Mouse (Mus musculus) frontal cortex, postnatal 14 days (tissue): ENCODE data around the gene Gm43302.
"Not testable (repeated sequence)": the region's sequence is repeated elsewhere in the genome, so short reads cannot be mapped to it uniquely, and the experiment has no call there.

ENCODE experiments used
- DNase-seq, 2 experiments: peaks; one replicate each; pipeline ENCODE4 v3.0.0; 2022; ENCODE audit warnings: low spot score in 2 of 2

Gene Gm43302

DNA sequence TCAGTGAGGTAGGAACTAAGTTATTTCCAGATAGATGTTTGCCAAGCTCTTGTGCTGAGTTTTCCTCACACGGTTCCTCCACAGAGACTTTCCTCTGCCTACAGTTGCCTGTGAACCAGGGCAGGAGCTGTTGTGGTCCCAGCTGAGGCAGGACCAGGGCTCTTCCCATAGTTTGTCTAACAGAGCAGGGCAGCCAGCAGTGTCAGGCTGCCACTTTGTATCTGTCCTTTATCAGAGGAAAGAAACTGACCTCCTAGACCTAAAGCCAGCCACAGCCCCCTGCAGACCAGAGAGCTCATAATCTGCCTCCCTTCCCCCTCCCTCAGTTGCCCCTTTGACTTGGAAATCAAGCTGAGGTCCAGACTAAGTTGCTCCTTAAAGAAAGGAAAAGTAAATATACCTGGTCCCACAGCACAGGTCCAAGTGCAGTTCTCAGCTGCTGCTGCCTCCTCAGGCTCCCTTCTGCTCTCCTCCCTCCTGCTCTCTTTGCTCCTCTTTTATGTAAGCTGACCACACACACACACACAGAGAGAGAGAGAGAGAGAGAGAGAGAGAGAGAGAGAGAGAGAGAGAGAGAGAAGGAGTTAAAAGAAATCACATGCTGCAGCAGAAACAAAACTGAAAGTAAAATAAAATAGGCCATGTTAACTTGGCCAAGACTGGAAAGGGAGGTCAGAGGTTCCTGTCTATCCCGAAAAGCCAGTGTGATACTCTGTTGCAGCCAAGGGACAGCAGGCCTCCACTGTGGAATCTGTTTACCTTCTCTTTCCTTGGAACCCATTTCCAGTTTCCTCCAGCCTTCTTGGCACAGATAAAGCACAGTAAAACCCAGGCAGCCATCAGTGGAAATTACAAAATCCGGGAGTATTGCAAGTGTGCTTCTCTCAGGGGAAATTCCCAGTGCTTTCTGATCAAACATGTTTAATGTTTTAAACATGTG, at the start of gene Gm43302, which contains the start of gene Gbp6:
Gene Gm43302, minus strand, starts transcription at position 470 of the 940 bp plus-strand sequence.
Gene Gbp6, minus strand, starts transcription at position 473 of the 940 bp plus-strand sequence.
- not testable (repeated sequence) for DNase-seq

DNA sequence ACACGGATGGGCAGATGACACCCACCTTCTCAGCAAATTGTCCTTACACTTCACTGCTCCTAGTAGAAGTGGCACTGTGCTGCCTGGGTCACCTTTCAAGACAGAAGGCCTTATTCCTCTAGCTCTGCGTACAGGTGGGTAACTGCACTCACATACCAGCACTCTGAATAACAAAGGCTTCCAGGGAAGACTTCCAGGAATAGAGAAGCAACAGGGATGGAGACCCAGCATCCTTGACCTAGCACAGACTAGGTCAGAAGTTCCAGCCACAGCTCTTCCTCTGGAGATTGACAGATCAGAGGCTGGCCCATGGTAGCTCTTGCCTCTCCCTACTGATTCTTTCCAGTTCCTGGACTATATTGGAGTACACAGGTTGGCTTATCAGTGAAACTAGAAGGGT, 47.8 kb upstream of the Gm43302 start:
- DNase-seq: no peak

DNA sequence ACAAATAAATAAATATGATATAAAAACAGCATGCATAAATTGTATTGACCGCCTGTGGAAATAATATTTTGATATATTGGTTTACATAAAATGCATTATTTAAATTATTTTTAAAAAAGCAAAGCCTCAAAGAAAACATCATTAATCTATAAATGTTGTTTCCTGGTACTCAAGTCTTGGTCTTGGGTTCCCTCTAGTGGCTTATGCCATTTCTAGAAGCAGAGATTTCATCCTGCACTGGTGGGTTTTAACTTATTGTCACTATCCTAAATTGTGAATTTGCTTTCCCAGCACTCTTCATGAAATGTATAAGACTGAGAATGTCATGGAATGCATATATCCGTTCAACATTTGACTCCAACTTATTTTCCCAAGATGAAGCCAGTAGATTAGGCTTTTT, 29.0 kb upstream of the Gm43302 start:
- DNase-seq: no peak

DNA sequence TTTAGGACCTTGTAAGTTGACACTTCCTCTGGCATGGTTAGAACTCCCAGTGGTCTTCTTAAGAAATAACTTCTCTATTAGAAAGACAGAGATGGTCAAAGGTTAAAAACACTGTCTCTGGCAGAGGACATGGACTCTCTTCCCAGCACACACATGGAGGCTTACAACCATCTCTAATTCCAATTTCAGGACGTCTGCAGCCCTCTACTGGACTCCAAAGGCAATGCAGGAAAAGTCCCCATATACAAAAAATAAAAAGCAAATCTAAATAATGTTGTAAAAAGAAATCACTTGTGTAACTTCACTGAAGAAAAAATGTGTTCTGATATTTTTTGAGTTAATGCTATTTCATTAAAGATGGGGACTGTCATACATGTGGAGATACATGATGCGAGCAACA, 17.4 kb upstream of the Gm43302 start:
- DNase-seq: no peak

DNA sequence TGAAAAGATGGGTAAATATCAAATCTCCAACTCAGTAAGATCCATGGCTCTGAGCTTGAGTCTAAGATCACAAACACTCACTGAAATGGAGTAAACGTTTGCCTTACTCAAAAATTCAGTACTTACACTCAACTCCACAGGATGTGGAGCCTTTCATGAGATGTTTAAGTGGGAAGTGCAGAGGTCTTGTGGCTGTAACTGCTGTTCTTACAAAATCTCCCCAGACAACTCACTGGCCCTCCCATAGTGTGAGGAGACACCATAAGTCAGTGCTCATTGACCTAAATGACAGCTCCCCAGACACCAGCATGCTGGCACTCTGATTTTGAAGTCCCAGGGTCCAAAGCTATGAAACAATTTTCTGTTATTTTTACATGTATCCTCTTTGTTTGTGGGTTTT, 15.7 kb upstream of the Gm43302 start:
- DNase-seq: not testable (repeated sequence)

DNA sequence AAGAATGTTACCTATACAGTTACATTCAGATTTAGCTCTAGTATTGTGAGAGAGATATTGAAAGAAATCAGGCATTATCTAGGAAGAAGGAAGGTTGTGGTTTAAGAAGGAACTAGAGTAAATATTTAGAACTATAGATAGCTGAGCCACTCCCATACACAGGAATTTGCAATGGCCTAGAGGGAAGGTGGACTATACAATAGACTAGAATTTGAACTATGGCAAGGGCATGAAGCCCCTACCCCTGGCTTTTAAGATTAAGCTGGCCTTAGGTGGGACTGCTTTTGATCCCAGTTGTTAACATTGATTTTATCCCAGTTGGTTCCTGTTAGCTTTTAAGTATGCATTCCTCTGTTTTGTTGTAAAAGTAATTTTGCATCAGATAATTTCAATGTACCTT, 13.5 kb upstream of the Gm43302 start:
- DNase-seq: not testable (repeated sequence)

DNA sequence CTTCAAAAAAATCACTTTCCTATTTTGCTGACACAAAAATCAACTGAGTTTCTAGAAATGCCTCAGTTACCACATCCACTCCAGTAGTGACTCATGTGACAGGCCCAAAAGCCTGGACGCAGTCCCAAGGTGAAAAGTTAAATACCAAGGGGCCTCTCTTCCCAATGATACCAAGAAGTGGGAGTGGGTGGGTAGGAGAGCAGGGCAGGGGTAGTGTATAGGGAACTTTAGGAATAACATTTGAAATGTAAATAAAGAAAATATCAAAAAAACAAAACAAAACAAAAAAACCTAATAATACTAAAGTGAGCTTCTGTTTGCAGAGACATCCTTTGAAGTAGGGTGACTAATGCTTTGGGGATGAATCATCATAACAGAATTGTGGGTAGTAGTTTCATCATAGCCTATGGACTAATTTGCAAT, 12.7 kb upstream of the Gm43302 start:
- DNase-seq: no peak

DNA sequence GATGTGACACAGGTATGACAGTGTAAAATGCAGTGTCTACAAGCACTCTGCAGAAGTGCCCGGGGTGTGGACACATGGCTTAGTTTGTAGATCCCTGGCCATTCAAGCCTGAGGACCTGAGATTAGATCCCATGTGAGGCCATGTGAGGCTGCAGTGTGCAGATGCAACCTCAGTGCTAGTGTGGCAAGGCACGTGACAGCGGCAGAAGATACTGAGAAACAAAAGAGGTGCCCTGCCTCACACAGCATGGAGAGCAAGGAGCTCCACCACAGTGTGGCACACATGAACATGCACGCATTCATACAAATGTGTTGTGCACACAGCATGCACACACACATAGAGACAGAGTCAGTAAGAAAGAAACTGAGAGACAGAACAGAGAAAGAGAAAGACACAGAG, 12.2 kb upstream of the Gm43302 start:
- not testable (repeated sequence) for DNase-seq

DNA sequence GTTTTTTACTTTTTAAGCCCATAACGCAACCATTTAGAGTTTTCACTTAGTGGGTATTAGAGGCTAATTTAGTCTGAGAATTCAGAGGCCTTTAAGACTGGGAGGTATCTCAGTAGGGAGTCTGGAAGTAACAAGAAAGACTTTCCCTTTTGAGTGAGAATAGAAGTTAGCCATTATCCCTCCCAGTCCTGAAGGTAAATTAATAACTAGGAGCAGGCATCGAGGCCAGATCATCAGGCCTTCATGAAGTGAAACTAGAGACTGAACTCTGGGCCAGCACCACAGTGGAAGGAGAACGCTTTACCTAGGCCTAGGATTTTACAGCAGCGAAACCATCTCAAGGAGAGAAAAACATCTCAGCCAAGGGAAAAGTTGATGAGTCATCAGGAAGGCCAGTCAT, 8.5 kb upstream of the Gm43302 start:
- DNase-seq: no peak

DNA sequence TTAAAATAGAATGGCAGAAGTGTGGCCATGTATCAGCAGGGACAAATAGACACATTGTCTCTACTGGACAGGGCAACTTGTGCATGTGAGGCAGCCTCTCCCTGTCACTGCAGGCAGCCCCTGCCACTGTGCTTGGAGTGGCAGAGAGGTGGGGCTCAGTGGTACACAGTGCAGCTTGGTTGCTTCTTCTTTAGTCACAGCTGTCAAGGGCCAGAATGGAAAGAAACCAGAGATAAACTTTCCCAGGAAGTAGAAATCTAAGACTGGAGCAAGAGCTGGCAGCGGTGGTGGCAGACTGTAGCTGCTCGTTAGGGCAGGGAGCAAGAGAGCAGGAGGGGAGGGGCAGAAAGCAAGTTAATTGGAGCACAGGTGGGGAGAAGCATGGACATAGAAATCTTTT, 8.0 kb upstream of the Gm43302 start:
- DNase-seq: no peak

DNA sequence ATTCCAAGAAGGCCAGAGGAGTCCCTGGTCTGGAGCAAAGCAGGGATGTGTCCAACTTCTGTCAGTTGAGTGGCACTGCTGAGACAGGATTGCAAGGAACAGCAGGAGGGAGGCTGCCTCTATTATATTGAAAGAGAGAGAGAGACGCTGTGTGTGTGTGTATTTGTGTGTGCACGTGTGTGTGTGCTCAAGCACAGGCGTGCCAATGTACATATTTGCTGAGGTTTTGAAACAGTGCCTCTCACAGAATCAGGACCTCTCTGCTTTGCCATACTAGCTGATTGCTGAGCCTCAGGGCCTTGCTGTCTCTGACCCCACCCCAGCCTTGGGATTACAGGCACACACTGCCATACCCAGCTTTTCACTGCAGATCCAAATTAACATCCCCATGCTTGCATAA, 2.3 kb upstream of the Gm43302 start:
- no peak for DNase-seq

DNA sequence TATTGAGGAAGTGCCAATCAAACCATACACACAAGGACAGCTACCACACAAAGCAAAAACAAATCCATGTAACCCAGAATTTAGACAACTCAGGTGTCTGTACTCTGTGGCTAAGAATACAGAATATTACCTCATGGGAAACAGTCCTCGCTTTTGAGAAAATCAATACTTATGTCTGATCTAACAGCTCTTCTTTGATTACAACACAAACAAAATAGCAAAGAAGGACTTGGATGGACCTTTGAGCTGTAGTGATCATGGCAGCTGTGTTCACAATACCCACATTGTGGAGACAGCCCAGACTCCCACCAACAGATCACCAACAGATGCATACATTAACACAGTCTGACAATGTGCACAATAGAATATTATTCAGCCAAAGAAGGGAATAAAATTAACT, 1.0 kb downstream of the Gm43302 start:
- DNase-seq: no peak

DNA sequence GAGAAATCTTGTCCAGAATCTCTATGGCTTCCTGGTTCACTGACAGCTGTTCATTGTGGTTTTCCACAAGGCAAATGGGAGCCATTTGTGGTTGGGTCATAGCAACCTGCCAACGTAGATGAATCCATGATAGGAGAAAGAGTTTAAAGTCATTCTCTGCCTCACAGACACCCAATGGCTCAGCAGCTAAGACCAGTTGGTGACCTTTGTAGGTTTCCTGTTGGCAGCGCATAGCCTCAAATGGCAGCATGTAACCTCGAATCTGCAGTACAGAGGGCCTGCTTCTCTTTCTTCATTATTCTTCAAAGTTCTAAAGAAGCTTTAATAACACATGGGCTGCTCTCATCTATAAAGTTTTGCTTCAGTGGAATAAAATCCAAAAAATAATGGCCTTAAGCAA, 2.6 kb downstream of the Gm43302 start:
- DNase-seq: not testable (repeated sequence)

DNA sequence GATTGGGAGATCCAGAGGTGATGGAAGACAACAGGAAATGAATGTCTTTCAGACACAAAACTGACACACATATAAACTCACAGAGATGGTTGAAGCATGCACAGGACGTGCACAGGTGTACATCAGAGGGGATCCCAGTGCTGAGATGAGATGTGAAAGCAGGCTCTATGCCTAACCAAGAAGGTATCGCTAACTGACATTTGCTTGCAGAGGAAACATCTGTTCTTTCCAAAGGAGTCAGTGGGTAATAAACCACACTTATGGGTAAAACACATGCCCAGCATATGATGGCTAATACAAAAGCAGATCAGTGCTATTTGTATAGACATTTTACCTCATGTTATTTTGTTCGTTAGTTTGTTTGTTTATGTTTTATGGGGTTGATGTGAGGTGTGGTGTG, 32.8 kb downstream of the Gm43302 start:
- not testable (repeated sequence) for DNase-seq

DNA sequence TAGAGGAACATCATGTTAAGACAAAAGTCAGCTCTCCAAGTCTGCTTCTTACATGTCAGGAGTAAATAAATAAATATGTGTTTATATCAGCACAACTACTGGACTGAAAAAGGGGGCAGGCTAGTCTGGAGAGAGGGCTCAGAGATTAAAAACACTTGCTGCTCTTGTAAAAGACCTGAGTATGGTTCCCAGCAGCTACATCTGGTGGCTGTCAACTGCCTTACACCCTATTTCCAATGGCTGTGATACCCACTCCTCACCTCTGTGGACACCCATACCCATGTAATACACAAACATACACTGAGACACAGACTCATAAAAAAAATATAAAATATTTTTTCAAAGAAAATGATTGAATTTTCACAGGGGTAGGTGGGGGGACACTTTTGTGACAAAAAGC, 41.0 kb downstream of the Gm43302 start:
- DNase-seq: no peak

DNA sequence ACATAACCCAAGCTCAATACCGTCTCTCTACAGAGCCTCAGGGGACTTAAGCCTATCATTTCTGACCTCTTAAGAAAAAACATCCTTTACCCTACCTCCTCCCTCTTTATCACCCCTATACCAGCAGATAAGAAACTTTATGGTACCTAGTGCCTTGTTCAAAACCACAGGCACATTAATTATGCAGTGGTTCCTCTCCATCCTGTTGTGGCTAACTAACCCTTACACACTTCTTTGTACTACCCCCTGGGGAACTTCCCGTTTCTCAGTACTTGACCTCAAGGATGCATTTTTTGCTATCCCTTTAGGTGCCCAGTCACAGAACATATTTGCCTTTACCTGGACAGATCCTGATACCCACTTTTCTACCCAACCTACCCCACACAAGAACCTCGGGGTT, 48.8 kb downstream of the Gm43302 start:
- not testable (repeated sequence) for DNase-seq

DNA sequence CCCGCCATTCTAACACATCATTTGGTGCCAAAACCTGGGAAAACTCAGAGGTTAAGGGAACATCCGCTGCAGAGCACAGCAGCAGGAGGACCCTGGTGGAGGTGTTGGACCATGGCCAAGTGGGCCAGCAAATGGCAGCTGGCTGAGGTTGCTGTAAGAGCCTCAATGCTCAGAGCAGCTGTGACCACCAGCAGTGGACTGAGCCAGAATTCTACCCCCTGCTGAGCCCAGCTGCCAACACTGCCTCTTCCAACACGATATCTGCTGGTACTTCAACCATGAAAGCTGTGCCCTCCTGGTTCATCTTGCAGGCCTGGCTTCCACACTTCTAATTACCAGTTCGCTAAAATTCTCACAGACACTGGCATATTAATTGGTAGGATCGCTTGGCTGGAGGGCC, 52.5 kb downstream of the Gm43302 start:
- not testable (repeated sequence) for DNase-seq

DNA sequence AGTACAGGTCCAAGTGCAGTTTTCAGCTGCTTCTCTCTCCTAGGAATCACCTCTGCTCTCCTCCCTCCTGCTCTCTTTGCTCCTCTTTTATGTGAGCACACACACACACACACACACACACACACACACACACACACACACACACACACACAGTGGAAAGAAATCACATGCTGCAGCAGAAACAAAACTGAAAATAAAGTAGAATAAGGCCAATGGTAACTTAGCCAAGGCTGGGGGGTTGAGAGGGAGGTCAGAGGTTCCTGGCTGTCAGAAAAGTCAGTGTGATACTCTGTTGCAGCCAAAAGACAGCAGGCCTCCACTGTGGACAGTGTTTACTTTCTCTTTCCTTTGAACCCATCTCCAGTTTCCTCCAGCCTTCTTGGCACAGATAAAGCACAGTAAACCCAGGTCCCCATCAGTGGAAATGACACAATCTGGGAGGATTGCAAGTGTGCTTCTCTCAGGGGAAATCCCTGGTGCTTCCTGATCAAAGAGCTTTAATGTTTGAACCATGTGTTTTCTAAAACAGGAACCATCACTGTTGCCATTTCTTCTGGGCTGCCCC, 53.9 kb downstream of the Gm43302 start, which contains the start of gene Gbp10:
Gene Gbp10, minus strand, starts transcription at position 51 of the 565 bp plus-strand sequence.
- DNase-seq: not testable (repeated sequence)

DNA sequence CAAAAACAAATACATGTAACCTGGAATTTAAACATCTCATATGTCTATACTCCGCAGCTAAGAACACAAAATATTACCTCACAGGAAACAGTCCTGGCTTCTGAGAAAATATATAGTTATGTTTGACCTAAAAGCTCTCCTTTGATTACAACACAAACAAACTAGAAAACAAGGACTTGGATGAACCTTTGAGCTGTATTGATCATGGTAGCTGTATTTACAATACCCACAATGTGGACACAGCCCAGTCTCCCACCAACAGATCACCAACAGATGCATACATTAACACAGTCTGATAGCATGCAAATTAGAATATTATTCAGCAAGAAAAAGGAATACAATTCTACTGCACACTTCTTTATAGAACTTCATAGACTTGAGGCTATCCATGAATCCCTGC, 55.1 kb downstream of the Gm43302 start:
- DNase-seq: not testable (repeated sequence)

DNA sequence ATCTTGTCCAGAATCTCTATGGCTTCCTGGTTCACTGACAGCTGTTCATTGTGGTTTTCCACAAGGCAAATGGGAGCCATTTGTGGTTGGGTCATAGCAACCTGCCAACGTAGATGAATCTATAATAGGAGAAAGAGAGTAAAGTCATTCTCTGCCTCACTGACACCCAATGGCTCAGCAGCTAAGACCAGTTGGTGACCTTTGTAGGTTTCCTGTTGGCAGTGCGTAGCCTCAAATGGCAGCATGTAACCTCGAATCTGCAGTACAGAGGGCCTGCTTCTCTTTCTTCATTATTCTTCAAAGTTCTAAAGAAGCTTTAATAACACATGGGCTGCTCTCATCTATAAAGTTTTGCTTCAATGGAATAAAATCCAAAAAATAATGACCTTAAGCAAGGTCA, 57.5 kb downstream of the Gm43302 start:
- not testable (repeated sequence) for DNase-seq

DNA sequence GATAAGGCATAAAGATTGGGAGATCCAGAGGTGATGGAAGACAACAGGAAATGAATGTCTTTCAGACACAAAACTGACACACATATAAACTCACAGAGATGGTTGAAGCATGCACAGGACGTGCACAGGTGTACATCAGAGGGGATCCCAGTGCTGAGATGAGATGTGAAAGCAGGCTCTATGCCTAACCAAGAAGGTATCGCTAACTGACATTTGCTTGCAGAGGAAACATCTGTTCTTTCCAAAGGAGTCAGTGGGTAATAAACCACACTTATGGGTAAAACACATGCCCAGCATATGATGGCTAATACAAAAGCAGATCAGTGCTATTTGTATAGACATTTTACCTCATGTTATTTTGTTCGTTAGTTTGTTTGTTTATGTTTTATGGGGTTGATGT, 84.5 kb downstream of the Gm43302 start:
- DNase-seq: not testable (repeated sequence)

DNA sequence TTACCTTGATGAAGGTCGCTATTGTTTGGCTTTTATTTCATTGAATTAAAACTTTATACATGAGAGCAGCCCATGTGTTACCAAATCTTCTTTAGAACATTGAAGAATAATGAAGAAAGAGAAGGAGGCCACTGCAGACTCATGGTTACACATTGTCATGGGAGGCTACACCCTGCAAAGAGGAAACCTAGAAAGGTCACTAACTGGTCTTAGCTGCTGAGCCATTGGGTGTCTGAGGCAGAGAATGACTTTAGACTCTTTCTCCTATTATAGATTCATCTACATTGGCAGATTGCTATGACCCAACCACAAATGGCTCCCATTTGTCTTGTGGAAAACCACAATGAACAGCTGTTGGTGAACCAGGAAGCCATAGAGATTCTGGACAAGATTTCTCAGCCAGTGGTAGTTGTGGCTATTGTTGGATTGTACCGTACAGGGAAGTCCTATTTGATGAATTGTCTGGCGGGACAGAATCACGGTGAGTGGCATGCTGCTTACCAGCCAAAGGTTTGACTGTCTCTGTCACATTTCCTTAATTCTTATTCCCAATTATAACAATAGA, 92.6 kb downstream of the Gm43302 start:
- DNase-seq: not testable (repeated sequence)

DNA sequence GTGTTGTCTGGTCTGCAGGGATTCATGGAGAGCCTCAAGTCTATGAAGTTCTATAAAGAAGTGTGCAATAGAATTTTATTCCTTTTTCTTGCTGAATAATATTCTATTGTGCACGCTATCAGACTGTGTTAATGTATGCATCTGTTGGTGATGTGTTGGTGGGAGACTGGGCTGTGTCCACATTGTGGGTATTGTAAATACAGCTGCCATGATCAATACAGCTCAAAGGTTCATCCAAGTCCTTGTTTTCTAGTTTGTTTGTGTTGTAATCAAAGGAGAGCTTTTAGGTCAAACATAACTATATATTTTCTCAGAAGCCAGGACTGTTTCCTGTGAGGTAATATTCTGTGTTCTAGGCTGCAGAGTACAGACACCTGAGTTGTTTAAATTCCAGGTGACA, 94.3 kb downstream of the Gm43302 start:
- not testable (repeated sequence) for DNase-seq
